Mouse (Mus musculus) E14TG2a.4 (cell line): ENCODE measurements around the gene Abhd2.

Experiments
- CTCF ChIP-seq: conservative IDR thresholded peaks from 2 replicates; pipeline ENCODE4 v1.5.1; 2014; ENCODE audit warnings: low read length
- POU5F1 ChIP-seq: IDR thresholded peaks from 2 replicates; pipeline ENCODE4 v1.6.1; 2014; ENCODE audit warnings: low read length, borderline replicate concordance

GRCm38 (mm10) chr7:79392860-79393513 lies 120.0 kb downstream of the Abhd2 start:
- TF ChIP-seq CTCF: peak; percentile 63
- TF ChIP-seq POU5F1: no peak
